22 mouse cellular contexts compared by ENCODE assay signal in genomic region chr9:107910025-107910769, GRCm38 (mm10). TPM values are rescaled to one million over a fixed set of nuclear protein-coding genes. Genes with fewer than 3 reads are reported as not detected.
A peak's percentile ranks its signal among the peaks of the same experiment; 100 is the strongest.
DNase-seq lines count a peak whose midpoint lies in the region; ATAC-seq and TF ChIP-seq lines count a peak whose summit lies in the region.
"Had no signal": no experiment of that assay in that cellular context is flagged by ENCODE, and none has a peak within 500 bp of the region (broad histone marks: within the 10 kb centered on the region; RNA-seq: fewer than 3 reads in every experiment).

No protein-coding gene starts in this region.

- intact Hi-C loops in heart, adult 2 months (cut with DNase I), result no loop called here

- no peaks in the 10 kb centered on the region for H3K79me2 ChIP-seq in heart, adult 2 months (replicated peaks; ENCODE audit: control insufficient read depth, insufficient read depth, low read length)

- TF ChIP-seq EP300 in heart, adult 2 months (IDR thresholded peaks at IDR 0.05; ENCODE audit: insufficient read depth, low read depth, low read length), result no peak

- no peak for TF ChIP-seq CTCF in heart, adult 2 months (IDR thresholded peaks at IDR 0.05)
- no peak for TF ChIP-seq CTCF in small intestine, adult 2 months (IDR thresholded peaks at IDR 0.05; ENCODE audit: extremely low read depth, insufficient read length, insufficient replicate concordance, low read depth, low read length)

- H3K9ac ChIP-seq in heart, embryonic 15.5 days, result no peak overlapping the region
- H3K9ac ChIP-seq in heart, adult 2 months (ENCODE audit: low read depth, low read length), result no peak overlapping the region
- H3K9ac ChIP-seq: forebrain, embryonic 15.5 days; liver, postnatal 0 days; midbrain, embryonic 12.5 days had no signal

- WGBS in heart, embryonic 15.5 days, result 76% methylated on average over 15 of the region's 15 CpGs
- WGBS in heart, adult 2 months, result 62% methylated on average over 15 of the region's 15 CpGs
- WGBS in small intestine, adult 2 months, result 27% methylated on average over 15 of the region's 15 CpGs

- no peak overlapping the region for H3K4me3 ChIP-seq in heart, embryonic 15.5 days
- H3K4me3 ChIP-seq in heart, adult 2 months, result no peak overlapping the region
- H3K4me3 ChIP-seq in small intestine, adult 2 months (ENCODE audit: low read depth, low read length), result peak overlapping the region; percentile 44
- H3K4me3 ChIP-seq: forebrain, embryonic 15.5 days; midbrain, embryonic 12.5 days had no signal

- TF ChIP-seq POLR2A in heart, adult 2 months (IDR thresholded peaks at IDR 0.05; ENCODE audit: insufficient read depth, low read depth, low read length), result no peak
- peak; percentile 56 for TF ChIP-seq POLR2A in small intestine, adult 2 months (IDR thresholded peaks at IDR 0.05; ENCODE audit: low read depth, low read length)

- H3K27ac ChIP-seq in heart, embryonic 15.5 days, result no peak overlapping the region
- no peak overlapping the region for H3K27ac ChIP-seq in heart, adult 2 months
- peak overlapping the region; percentile 97 for H3K27ac ChIP-seq in small intestine, adult 2 months (ENCODE audit: insufficient read depth, low read depth, low read length)
- H3K27ac ChIP-seq: forebrain, embryonic 15.5 days; midbrain, embryonic 12.5 days had no signal

- H3K36me3 ChIP-seq in heart, embryonic 15.5 days, result no peaks in the 10 kb centered on the region
- H3K36me3 ChIP-seq in heart, adult 2 months (ENCODE audit: control insufficient read depth, insufficient read depth, low read length), result no peaks in the 10 kb centered on the region
- peaks cover 32% of the 10 kb centered on the region for H3K36me3 ChIP-seq in small intestine, adult 2 months (ENCODE audit: control insufficient read depth, insufficient read depth, low read length)
- H3K36me3 ChIP-seq: forebrain, embryonic 15.5 days; G1E; midbrain, embryonic 12.5 days had no signal

- H3K4me1 ChIP-seq in heart, embryonic 15.5 days (replicated peaks), result peaks cover 35% of the 10 kb centered on the region
- peaks cover 4% of the 10 kb centered on the region for H3K4me1 ChIP-seq in heart, adult 2 months (ENCODE audit: control insufficient read depth, insufficient read depth, low read length)
- H3K4me1 ChIP-seq in small intestine, adult 2 months (ENCODE audit: control insufficient read depth, insufficient read depth, insufficient read length, low read length), result peaks cover 15% of the 10 kb centered on the region

- H3K27me3 ChIP-seq in heart, embryonic 15.5 days, result peaks cover 4% of the 10 kb centered on the region; the same call in 1 of the 2 replicates
- no peaks in the 10 kb centered on the region for H3K27me3 ChIP-seq in heart, adult 2 months (ENCODE audit: control insufficient read depth, insufficient read depth, low read length)
- no peaks in the 10 kb centered on the region for H3K27me3 ChIP-seq in small intestine, adult 2 months (ENCODE audit: control insufficient read depth, insufficient read depth, low read length)
- H3K27me3 ChIP-seq: forebrain, embryonic 15.5 days had no signal

- H3K4me2 ChIP-seq in heart, embryonic 15.5 days, result 0 out of 2 replicates have a peak overlapping the region, but pooled peaks have one; percentile 21
- H3K4me2 ChIP-seq: forebrain, embryonic 15.5 days; midbrain, embryonic 12.5 days had no signal

- no peak for ATAC-seq in heart, embryonic 15.5 days (replicated peaks; ENCODE audit: insufficient number of reproducible peaks, insufficient read depth, low FRiP score, low read depth)
- ATAC-seq: forebrain, embryonic 15.5 days; liver, postnatal 0 days had no signal

- no peak for DNase-seq in heart, adult 2 months
- peak; percentile 62 to 79 for DNase-seq in urinary bladder, adult 18-20 months (ENCODE audit: low spot score in 2 of 2)
- no peak for DNase-seq in urinary bladder, postnatal 10 days (ENCODE audit: low spot score)
- peak; percentile 80 to 82 for DNase-seq in urinary bladder, postnatal 36 days (ENCODE audit: low spot score in 2 of 2)
- no peak for DNase-seq in retina, postnatal 1 day
- DNase-seq in adrenal gland, postnatal 10 days, result no peak
- DNase-seq: cerebellum, adult 9-10 months; kidney, postnatal 4 days; liver; liver, postnatal 0 days; right cerebral cortex, postnatal 25 days; thymus, adult 2 months had no signal

- H3K9me3 ChIP-seq in heart, embryonic 15.5 days (replicated peaks), result no peaks in the 10 kb centered on the region
- H3K9me3 ChIP-seq: forebrain, embryonic 15.5 days; G1E; midbrain, embryonic 12.5 days had no signal

RNA-seq across cellular contexts. Expression of gene Mst1r, which starts 3.5 kb away (rescaled TPM):
- 2.1 and 4.1 TPM in 2 replicates for polyA plus RNA-seq in heart, embryonic 15.5 days (2015; fragmentation: Nextera tagmentation; extraction: Ambion mirVana)
- 1 to 10 TPM; 3.1 to 3.3 TPM for total RNA-seq in heart, adult 2 months (2021)
- polyA plus RNA-seq in heart, adult 2 months (2012; rRNA removed), result 11.3 and 12.5 TPM in 2 replicates
- 46.4 and 94.7 TPM in 2 replicates for polyA plus RNA-seq in small intestine, adult 2 months (2012; rRNA removed)
- total RNA-seq in adrenal gland, postnatal 10 days (2021), result 1 to 10 TPM; 5.6 to 8.5 TPM
- total RNA-seq: G1E; hematopoietic stem cell, adult 5-6 weeks had no signal

RNA-seq across cellular contexts. Expression of gene Actl11, which starts 18.1 kb away (rescaled TPM):
- not detected in 2 replicates for polyA plus RNA-seq in heart, embryonic 15.5 days (2015; fragmentation: Nextera tagmentation; extraction: Ambion mirVana)
- not detected for total RNA-seq in heart, adult 2 months (2021)
- 0.09 and 0.14 TPM in 2 replicates for polyA plus RNA-seq in heart, adult 2 months (2012; rRNA removed)
- not detected in 2 replicates for polyA plus RNA-seq in small intestine, adult 2 months (2012; rRNA removed)
- total RNA-seq in adrenal gland, postnatal 10 days (2021), result not detected
- total RNA-seq: hematopoietic stem cell, adult 5-6 weeks; layer of hippocampus, postnatal 25 days; left cerebral cortex, postnatal 14 days had no signal
- polyA plus RNA-seq: forebrain, embryonic 15.5 days; G1E; kidney, embryonic 14.5 days; liver, postnatal 0 days; midbrain, embryonic 12.5 days; neural tube, embryonic 14.5 days had no signal

RNA-seq across cellular contexts. Expression of gene Mon1a, which starts 22.2 kb away (rescaled TPM):
- 8.5 and 9.8 TPM in 2 replicates for polyA plus RNA-seq in heart, embryonic 15.5 days (2015; fragmentation: Nextera tagmentation; extraction: Ambion mirVana)
- total RNA-seq in heart, adult 2 months (2021), result 10 to 100 TPM; 11.0 to 11.2 TPM
- 15.1 and 16.0 TPM in 2 replicates for polyA plus RNA-seq in heart, adult 2 months (2012; rRNA removed)
- 59.0 and 147 TPM in 2 replicates for polyA plus RNA-seq in small intestine, adult 2 months (2012; rRNA removed)
- total RNA-seq in adrenal gland, postnatal 10 days (2021), result 10 to 100 TPM; 11.1 to 13.1 TPM

RNA-seq across cellular contexts. Expression of gene Camkv, which starts 25.3 kb away (rescaled TPM):
- 0.20 and 0.77 TPM in 2 replicates for polyA plus RNA-seq in heart, embryonic 15.5 days (2015; fragmentation: Nextera tagmentation; extraction: Ambion mirVana)
- not detected for total RNA-seq in heart, adult 2 months (2021)
- polyA plus RNA-seq in heart, adult 2 months (2012; rRNA removed), result 0.02 and 0.06 TPM in 2 replicates
- 0.35 TPM in 1 of 2 replicates, not detected in the other for polyA plus RNA-seq in small intestine, adult 2 months (2012; rRNA removed)
- 1 to 10 TPM; 1.6 to 2.7 TPM for total RNA-seq in adrenal gland, postnatal 10 days (2021)
- polyA plus RNA-seq: G1E had no signal

RNA-seq across cellular contexts. Expression of gene Rbm6, which starts 37.2 kb away (rescaled TPM):
- polyA plus RNA-seq in heart, embryonic 15.5 days (2015; fragmentation: Nextera tagmentation; extraction: Ambion mirVana), result 43.2 and 48.0 TPM in 2 replicates
- total RNA-seq in heart, adult 2 months (2021), result 10 to 100 TPM; 29.8 to 31.2 TPM
- polyA plus RNA-seq in heart, adult 2 months (2012; rRNA removed), result 8.3 and 18.1 TPM in 2 replicates
- 4.2 and 16.4 TPM in 2 replicates for polyA plus RNA-seq in small intestine, adult 2 months (2012; rRNA removed)
- 10 to 100 TPM; 35.9 to 56.7 TPM for total RNA-seq in adrenal gland, postnatal 10 days (2021)

Comparison
In these comparisons a context has a peak if more than half of its experiments do, and no peak if none do; other contexts are left out.
1. DNase-seq: peak in urinary bladder, adult 18-20 months (2 of 2) and urinary bladder, postnatal 36 days (2 of 2); none in heart, adult 2 months (0 of 2), urinary bladder, postnatal 10 days (single experiment), retina, postnatal 1 day (single experiment) and adrenal gland, postnatal 10 days (single experiment).